Mouse (Mus musculus): ENCODE results near the gene Med18.

- no peak for TF ChIP-seq CTCF (IDR thresholded peaks at IDR 0.05; ENCODE audit: low read depth, low read length)
- TF ChIP-seq POLR2A (IDR thresholded peaks at IDR 0.05; ENCODE audit: borderline replicate concordance, low read depth, low read length) = no peak
Measured at GRCm38 (mm10) chr4:132449778-132450177, 13.9 kb downstream of the Med18 start.
